Mouse (Mus musculus): ENCODE data around the gene A4galt. TPM values are rescaled to one million over a fixed set of nuclear protein-coding genes. Genes with fewer than 3 reads are reported as not detected.

The A4galt gene
- polyA plus RNA-seq, 2 experiments = 2.7 to 2.9 TPM

GRCm38 (mm10) chr15:83215322-83216216 is 36.0 kb downstream of the A4galt start:
- H3K9ac ChIP-seq (ENCODE audit: low read depth, low read length, severe bottlenecking) = no peak overlapping the region
- no peaks in the 10 kb centered on the region for H3K36me3 ChIP-seq (ENCODE audit: control insufficient read depth, insufficient read depth, low read length)
- H3K27ac ChIP-seq (replicated peaks; ENCODE audit: low read depth, low read length) = peak overlapping the region; percentile 86
- DNase-seq (ENCODE audit: low spot score) = peak; percentile 84
- ATAC-seq (ENCODE audit: low FRiP score, low read depth) = peak; percentile 84
- H3K27me3 ChIP-seq (ENCODE audit: control insufficient read depth, insufficient read depth, low read length) = no peaks in the 10 kb centered on the region
- H3K4me2 ChIP-seq (replicated peaks; ENCODE audit: low read depth, low read length, severe bottlenecking) = no peak overlapping the region
- WGBS = 20% methylated on average over 5 of the region's 5 CpGs
- peaks cover 18% of the 10 kb centered on the region for H3K4me1 ChIP-seq (ENCODE audit: control insufficient read depth, insufficient read depth, low read length)
- H3K4me3 ChIP-seq (replicated peaks; ENCODE audit: low read length) = no peak overlapping the region
- TF ChIP-seq POLR2A (IDR thresholded peaks at IDR 0.05; ENCODE audit: borderline replicate concordance, extremely low read depth, insufficient read depth, insufficient read length) = no peak
- 0 out of 2 replicates have a peak, but pooled peaks cover 4% of the 10 kb centered on the region for H3K9me3 ChIP-seq (ENCODE audit: control insufficient read depth, low read length)

GRCm38 (mm10) chr15:83210229-83210628 is 41.3 kb downstream of the A4galt start:
- H3K4me1 ChIP-seq (ENCODE audit: control insufficient read depth, insufficient read depth, low read length) = peaks cover 7% of the 10 kb centered on the region
- H3K9me3 ChIP-seq (ENCODE audit: control insufficient read depth, low read length) = no peaks in the 10 kb centered on the region
- no peak for TF ChIP-seq POLR2A (IDR thresholded peaks at IDR 0.05; ENCODE audit: borderline replicate concordance, extremely low read depth, insufficient read depth, insufficient read length)
- no peaks in the 10 kb centered on the region for H3K27me3 ChIP-seq (ENCODE audit: control insufficient read depth, insufficient read depth, low read length)
- peak overlapping the region; percentile 30 for H3K4me3 ChIP-seq (replicated peaks; ENCODE audit: low read length)
- 14% methylated on average over 11 of the region's 11 CpGs for WGBS
- H3K4me2 ChIP-seq (replicated peaks; ENCODE audit: low read depth, low read length, severe bottlenecking) = peak overlapping the region; percentile 52
- no peak overlapping the region for H3K27ac ChIP-seq (replicated peaks; ENCODE audit: low read depth, low read length)
- peak overlapping the region; percentile 25; the same call in 1 of the 2 replicates for H3K9ac ChIP-seq (ENCODE audit: low read depth, low read length, severe bottlenecking)
- peak; percentile 86 for DNase-seq (ENCODE audit: low spot score)
- no peaks in the 10 kb centered on the region for H3K36me3 ChIP-seq (ENCODE audit: control insufficient read depth, insufficient read depth, low read length)
- 0 out of 2 replicates have a peak, but pooled peaks have one; percentile 48 for ATAC-seq (ENCODE audit: low FRiP score, low read depth)

- no peak for TF ChIP-seq POLR2A (IDR thresholded peaks at IDR 0.05; ENCODE audit: borderline replicate concordance, extremely low read depth, insufficient read depth, insufficient read length)
- no peak overlapping the region for H3K27ac ChIP-seq (replicated peaks; ENCODE audit: low read depth, low read length)
- no peaks in the 10 kb centered on the region for H3K36me3 ChIP-seq (ENCODE audit: control insufficient read depth, insufficient read depth, low read length)
- 14% methylated on average over 10 of the region's 10 CpGs for WGBS
- peak overlapping the region; percentile 30 for H3K4me3 ChIP-seq (replicated peaks; ENCODE audit: low read length)
- no peaks in the 10 kb centered on the region for H3K9me3 ChIP-seq (ENCODE audit: control insufficient read depth, low read length)
- H3K4me2 ChIP-seq (replicated peaks; ENCODE audit: low read depth, low read length, severe bottlenecking) = peak overlapping the region; percentile 52
- peak overlapping the region; percentile 25; the same call in 1 of the 2 replicates for H3K9ac ChIP-seq (ENCODE audit: low read depth, low read length, severe bottlenecking)
- ATAC-seq (ENCODE audit: low FRiP score, low read depth) = no peak
- no peak for DNase-seq (ENCODE audit: low spot score)
- peaks cover 6% of the 10 kb centered on the region for H3K4me1 ChIP-seq (ENCODE audit: control insufficient read depth, insufficient read depth, low read length)
- H3K27me3 ChIP-seq (ENCODE audit: control insufficient read depth, insufficient read depth, low read length) = no peaks in the 10 kb centered on the region
Observed at GRCm38 (mm10) chr15:83209719-83210118, 41.9 kb downstream of the A4galt start.

GRCm38 (mm10) chr15:83209092-83209695 is 42.4 kb downstream of the A4galt start:
- H3K27ac ChIP-seq (replicated peaks; ENCODE audit: low read depth, low read length) = no peak overlapping the region
- no peak overlapping the region for H3K9ac ChIP-seq (ENCODE audit: low read depth, low read length, severe bottlenecking)
- H3K9me3 ChIP-seq (ENCODE audit: control insufficient read depth, low read length) = no peaks in the 10 kb centered on the region
- peak; percentile 5; the same call in 1 of the 2 replicates for ATAC-seq (ENCODE audit: low FRiP score, low read depth)
- H3K36me3 ChIP-seq (ENCODE audit: control insufficient read depth, insufficient read depth, low read length) = no peaks in the 10 kb centered on the region
- peak; percentile 24 for DNase-seq (ENCODE audit: low spot score)
- WGBS = 36% methylated on average over 4 of the region's 4 CpGs
- H3K4me3 ChIP-seq (replicated peaks; ENCODE audit: low read length) = peak overlapping the region; percentile 30
- H3K4me1 ChIP-seq (ENCODE audit: control insufficient read depth, insufficient read depth, low read length) = peaks cover 10% of the 10 kb centered on the region
- peak overlapping the region; percentile 52 for H3K4me2 ChIP-seq (replicated peaks; ENCODE audit: low read depth, low read length, severe bottlenecking)
- no peak for TF ChIP-seq POLR2A (IDR thresholded peaks at IDR 0.05; ENCODE audit: borderline replicate concordance, extremely low read depth, insufficient read depth, insufficient read length)
- no peaks in the 10 kb centered on the region for H3K27me3 ChIP-seq (ENCODE audit: control insufficient read depth, insufficient read depth, low read length)

GRCm38 (mm10) chr15:83204731-83205451 is 46.7 kb downstream of the A4galt start:
- H3K27ac ChIP-seq (replicated peaks; ENCODE audit: low read depth, low read length) = no peak overlapping the region
- no peaks in the 10 kb centered on the region for H3K27me3 ChIP-seq (ENCODE audit: control insufficient read depth, insufficient read depth, low read length)
- H3K9ac ChIP-seq (ENCODE audit: low read depth, low read length, severe bottlenecking) = no peak overlapping the region
- no peak for TF ChIP-seq POLR2A (IDR thresholded peaks at IDR 0.05; ENCODE audit: borderline replicate concordance, extremely low read depth, insufficient read depth, insufficient read length)
- ATAC-seq (ENCODE audit: low FRiP score, low read depth) (no peak), DNase-seq (ENCODE audit: low spot score) (peak; percentile 75)
- no peak overlapping the region for H3K4me2 ChIP-seq (replicated peaks; ENCODE audit: low read depth, low read length, severe bottlenecking)
- H3K4me3 ChIP-seq (replicated peaks; ENCODE audit: low read length) = no peak overlapping the region
- no peaks in the 10 kb centered on the region for H3K36me3 ChIP-seq (ENCODE audit: control insufficient read depth, insufficient read depth, low read length)
- H3K9me3 ChIP-seq (ENCODE audit: control insufficient read depth, low read length) = no peaks in the 10 kb centered on the region
- 14% methylated on average over 10 of the region's 10 CpGs for WGBS
- H3K4me1 ChIP-seq (ENCODE audit: control insufficient read depth, insufficient read depth, low read length) = peaks cover 9% of the 10 kb centered on the region
